ENCODE assay signal across 8 mouse cellular contexts in the genomic region with DNA sequence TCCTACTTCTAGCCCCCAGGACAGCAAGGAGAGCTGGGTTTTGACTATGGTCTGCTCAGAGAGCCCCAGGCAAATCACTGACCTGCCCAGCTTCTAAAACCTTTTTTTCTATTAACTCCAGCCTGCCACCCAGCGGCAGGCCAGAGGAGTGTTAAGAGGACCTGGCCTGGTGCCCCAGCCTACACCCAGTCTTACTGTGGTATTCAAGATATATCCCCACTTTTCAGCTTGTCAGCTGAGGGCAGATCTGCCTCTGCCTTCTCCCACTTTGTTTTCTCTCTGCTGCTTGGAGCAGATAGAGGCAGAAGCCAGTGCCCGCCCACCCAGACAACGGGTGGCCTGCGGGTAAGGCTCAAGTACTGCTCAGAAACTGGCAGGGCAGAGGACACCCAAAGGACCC. TPM values are rescaled to one million over a fixed set of nuclear protein-coding genes. Genes with fewer than 3 reads are reported as not detected.
DNase-seq lines count a peak whose midpoint lies in the region; ATAC-seq and TF ChIP-seq lines count a peak whose summit lies in the region.

No protein-coding gene starts in this region.

- peak; percentile 54 for DNase-seq in hindbrain, embryonic 10.5 days (ENCODE audit: low spot score)
- DNase-seq in adrenal gland, postnatal 25 days, result peak; percentile 66
- peak; percentile 71 for DNase-seq in heart, postnatal 0 days (ENCODE audit: low spot score)
- peak; percentile 36 to 48 for DNase-seq in layer of hippocampus, adult 8-10 months (ENCODE audit: low spot score in 2 of 2)

- H3K9ac ChIP-seq in hindbrain, embryonic 12.5 days, result no peak overlapping the region
- H3K9ac ChIP-seq in heart, postnatal 0 days (replicated peaks; ENCODE audit: low read depth, low read length), result no peak overlapping the region
- no peak overlapping the region for H3K9ac ChIP-seq in lung, embryonic 15.5 days

- H3K27me3 ChIP-seq in hindbrain, embryonic 10.5 days (ENCODE audit: insufficient read depth, poor library complexity, severe bottlenecking), result no peaks in the 10 kb centered on the region
- no peaks in the 10 kb centered on the region for H3K27me3 ChIP-seq in hindbrain, embryonic 12.5 days
- no peaks in the 10 kb centered on the region for H3K27me3 ChIP-seq in heart, postnatal 0 days (ENCODE audit: control insufficient read depth, insufficient read depth, low read length)
- H3K27me3 ChIP-seq in lung, embryonic 15.5 days, result no peaks in the 10 kb centered on the region
- no peaks in the 10 kb centered on the region for H3K27me3 ChIP-seq in small intestine, adult 2 months (ENCODE audit: control insufficient read depth, insufficient read depth, low read length)

- no peak for TF ChIP-seq EP300 in heart, postnatal 0 days (IDR thresholded peaks at IDR 0.05; ENCODE audit: low read depth)

- H3K9me3 ChIP-seq in hindbrain, embryonic 10.5 days, result no peaks in the 10 kb centered on the region
- H3K9me3 ChIP-seq in hindbrain, embryonic 12.5 days (replicated peaks), result no peaks in the 10 kb centered on the region
- no peaks in the 10 kb centered on the region for H3K9me3 ChIP-seq in heart, postnatal 0 days (replicated peaks; ENCODE audit: control insufficient read depth, low read length)
- H3K9me3 ChIP-seq in lung, embryonic 15.5 days, result no peaks in the 10 kb centered on the region

- no peak overlapping the region for H3K4me3 ChIP-seq in hindbrain, embryonic 10.5 days
- no peak overlapping the region for H3K4me3 ChIP-seq in hindbrain, embryonic 12.5 days
- H3K4me3 ChIP-seq in embryonic fibroblast, embryonic 13.5 days (ENCODE audit: insufficient read depth, low read length), result no peak overlapping the region
- H3K4me3 ChIP-seq in heart, postnatal 0 days (ENCODE audit: low read depth, low read length), result no peak overlapping the region
- H3K4me3 ChIP-seq in lung, embryonic 15.5 days, result no peak overlapping the region
- H3K4me3 ChIP-seq in small intestine, adult 2 months (ENCODE audit: low read depth, low read length), result no peak overlapping the region

- H3K4me1 ChIP-seq in hindbrain, embryonic 10.5 days (replicated peaks), result no peaks in the 10 kb centered on the region
- no peaks in the 10 kb centered on the region for H3K4me1 ChIP-seq in hindbrain, embryonic 12.5 days
- H3K4me1 ChIP-seq in embryonic fibroblast, embryonic 13.5 days (ENCODE audit: control insufficient read depth, insufficient read depth, low read length), result no peaks in the 10 kb centered on the region
- no peaks in the 10 kb centered on the region for H3K4me1 ChIP-seq in heart, postnatal 0 days (ENCODE audit: control insufficient read depth, insufficient read depth)
- no peaks in the 10 kb centered on the region for H3K4me1 ChIP-seq in lung, embryonic 15.5 days
- H3K4me1 ChIP-seq in small intestine, adult 2 months (ENCODE audit: control insufficient read depth, insufficient read depth, insufficient read length, low read length), result peaks cover 6% of the 10 kb centered on the region; the same call in 1 of the 2 replicates

- TF ChIP-seq CTCF in embryonic fibroblast, embryonic 13.5 days (IDR thresholded peaks at IDR 0.05; ENCODE audit: borderline replicate concordance, insufficient read depth, low read length), result peak; percentile 32; the same call in 1 of the 2 replicates
- TF ChIP-seq CTCF in heart, postnatal 0 days (IDR thresholded peaks at IDR 0.05; ENCODE audit: low read depth), result peak; percentile 61
- TF ChIP-seq CTCF in small intestine, adult 2 months (IDR thresholded peaks at IDR 0.05; ENCODE audit: extremely low read depth, insufficient read length, insufficient replicate concordance, low read depth, low read length), result peak; percentile 73; the same call in 1 of the 2 replicates

- WGBS in hindbrain, embryonic 10.5 days, result 63% methylated on average over 4 of the region's 4 CpGs
- 64% methylated on average over 4 of the region's 4 CpGs for WGBS in hindbrain, embryonic 12.5 days
- WGBS in heart, postnatal 0 days, result 51% methylated on average over 4 of the region's 4 CpGs
- whole genome bisulfite sequencing in lung, embryonic 15.5 days, result 64% methylated on average over 4 of the region's 4 CpGs
- 58% methylated on average over 4 of the region's 4 CpGs for WGBS in small intestine, adult 2 months

- no peak for ATAC-seq in hindbrain, embryonic 12.5 days (ENCODE audit: low FRiP score)
- peak; percentile 68; the same call in 1 of the 2 replicates for ATAC-seq in heart, postnatal 0 days (ENCODE audit: insufficient read depth, low read depth)
- no peak for ATAC-seq in lung, embryonic 15.5 days (ENCODE audit: borderline replicate concordance, extremely low read depth, low FRiP score, low TSS enrichment)

- H3K4me2 ChIP-seq in hindbrain, embryonic 12.5 days (replicated peaks), result no peak overlapping the region
- no peak overlapping the region for H3K4me2 ChIP-seq in heart, postnatal 0 days (ENCODE audit: low read depth, low read length)
- no peak overlapping the region for H3K4me2 ChIP-seq in lung, embryonic 15.5 days

- TF ChIP-seq POLR2A in embryonic fibroblast, embryonic 13.5 days (IDR thresholded peaks at IDR 0.05; ENCODE audit: low read depth, low read length), result no peak
- no peak for TF ChIP-seq POLR2A in small intestine, adult 2 months (IDR thresholded peaks at IDR 0.05; ENCODE audit: low read depth, low read length)

- H3K27ac ChIP-seq in hindbrain, embryonic 10.5 days, result no peak overlapping the region
- H3K27ac ChIP-seq in hindbrain, embryonic 12.5 days, result no peak overlapping the region
- no peak overlapping the region for H3K27ac ChIP-seq in embryonic fibroblast, embryonic 13.5 days (ENCODE audit: insufficient read depth, low read length)
- no peak overlapping the region for H3K27ac ChIP-seq in heart, postnatal 0 days (ENCODE audit: low read depth)
- 0 out of 2 replicates have a peak overlapping the region, but pooled peaks have one; percentile 4 for H3K27ac ChIP-seq in lung, embryonic 15.5 days
- no peak overlapping the region for H3K27ac ChIP-seq in small intestine, adult 2 months (ENCODE audit: insufficient read depth, low read depth, low read length)

- peaks cover 34% of the 10 kb centered on the region for H3K36me3 ChIP-seq in hindbrain, embryonic 10.5 days
- H3K36me3 ChIP-seq in hindbrain, embryonic 12.5 days, result peaks cover 13% of the 10 kb centered on the region; the same call in 1 of the 2 replicates
- H3K36me3 ChIP-seq in heart, postnatal 0 days (replicated peaks; ENCODE audit: control insufficient read depth, insufficient read depth, low read length), result peaks cover 46% of the 10 kb centered on the region
- peaks cover 26% of the 10 kb centered on the region for H3K36me3 ChIP-seq in lung, embryonic 15.5 days
- peaks cover 48% of the 10 kb centered on the region for H3K36me3 ChIP-seq in small intestine, adult 2 months (ENCODE audit: control insufficient read depth, insufficient read depth, low read length)

RNA-seq across cellular contexts. Expression of gene Arfgap3, which starts 25.1 kb away (rescaled TPM):
- polyA plus RNA-seq in hindbrain, embryonic 10.5 days (2016; fragmentation: Nextera tagmentation; extraction: Ambion mirVana), result 33.1 and 36.9 TPM in 2 replicates
- 44.2 and 51.1 TPM in 2 replicates for polyA plus RNA-seq in hindbrain, embryonic 12.5 days (2016; fragmentation: Nextera tagmentation; extraction: Ambion mirVana)
- total RNA-seq in adrenal gland, postnatal 25 days (2021), result 25.0 and 29.6 TPM in 2 replicates
- 51.9 and 55.2 TPM in 2 replicates for polyA plus RNA-seq in embryonic fibroblast, embryonic 13.5 days (2011; ENCODE audit: insufficient read length, low read depth, missing spikeins)
- total RNA-seq in heart, postnatal 0 days (2014; rRNA removed; ENCODE audit: low replicate concordance), result 86.9 and 112 TPM in 2 replicates
- 22.4 and 25.4 TPM in 2 replicates for polyA plus RNA-seq in heart, postnatal 0 days (2015; fragmentation: Nextera tagmentation; extraction: Ambion mirVana)
- total RNA-seq in layer of hippocampus, adult 8-10 months (2022), result 10 to 100 TPM; 16.1 to 23.7 (median 20.0) TPM
- 38.3 and 43.9 TPM in 2 replicates for polyA plus RNA-seq in lung, embryonic 15.5 days (2015; fragmentation: Nextera tagmentation; extraction: Ambion mirVana)
- 39.6 and 88.2 TPM in 2 replicates for polyA plus RNA-seq in small intestine, adult 2 months (2012; rRNA removed)
